Mouse (Mus musculus): ENCODE measurements around the gene Rflnb.

DNA sequence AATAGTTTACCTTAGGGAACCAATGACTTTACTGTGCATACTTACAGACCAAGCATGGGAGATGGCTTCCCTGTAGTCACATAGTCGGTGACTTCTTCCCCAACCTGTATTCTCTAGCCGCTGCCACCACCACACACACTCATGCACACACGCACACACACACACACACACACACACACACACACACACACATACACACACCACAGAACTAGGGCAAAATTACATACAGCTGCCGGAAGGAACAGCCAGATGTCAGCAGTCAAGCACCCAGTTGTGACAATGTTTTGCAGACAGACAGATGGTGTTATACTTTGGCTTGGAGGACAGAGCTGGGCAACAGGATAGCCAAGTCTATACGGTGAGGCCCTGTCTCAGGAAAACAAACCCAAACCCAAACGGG, 49.5 kb downstream of the Rflnb start:
- no peak for TF ChIP-seq CTCF (IDR thresholded peaks at IDR 0.05; ENCODE audit: insufficient read depth, low read length)
- TF ChIP-seq POLR2A (IDR thresholded peaks at IDR 0.05; ENCODE audit: borderline replicate concordance, extremely low read depth, low read depth, low read length) = no peak
